29 mouse cellular contexts compared by ENCODE assay signal in the genomic region with DNA sequence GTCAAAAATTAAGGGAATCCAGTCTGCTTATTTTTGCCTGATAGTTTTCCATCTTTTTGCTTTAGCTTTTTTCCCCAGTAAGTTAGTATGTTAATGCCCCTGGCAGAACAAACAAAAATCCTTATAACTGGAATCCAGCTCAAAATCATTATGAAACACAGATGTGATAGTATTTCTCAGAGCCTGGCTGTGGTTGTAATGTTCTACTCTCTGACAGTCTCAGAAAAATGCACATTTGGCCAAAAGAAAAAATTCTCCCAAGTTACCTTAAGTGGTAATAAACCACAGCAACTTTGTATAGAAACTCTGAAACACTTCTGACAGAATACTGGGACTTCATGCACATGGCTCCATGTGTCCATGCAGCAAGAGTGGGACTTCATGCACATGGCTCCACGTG.
DNase-seq lines count a peak whose midpoint lies in the region; ATAC-seq lines count a peak whose summit lies in the region.
"Had no signal": no experiment of that assay in that cellular context is flagged by ENCODE, and none has a peak within 500 bp of the region (broad histone marks: within the 10 kb centered on the region; RNA-seq: fewer than 3 reads in every experiment).

No protein-coding gene starts in this region.

- peak overlapping the region; percentile 81 for H3K27ac ChIP-seq in embryonic facial prominence, embryonic 13.5 days
- H3K27ac ChIP-seq in embryonic facial prominence, embryonic 10.5 days (replicated peaks): no peak overlapping the region
- H3K27ac ChIP-seq in embryonic facial prominence, embryonic 14.5 days (replicated peaks; ENCODE audit: low read depth, low read length): peak overlapping the region; percentile 8
- H3K27ac ChIP-seq: embryonic facial prominence, embryonic 12.5 days; forebrain, embryonic 13.5 days; heart, embryonic 13.5 days; hindbrain, embryonic 14.5 days; hindbrain, postnatal 0 days had no signal

- DNase-seq in embryonic facial prominence, embryonic 10.5 days (ENCODE audit: low spot score): no peak
- peak; percentile 24 for DNase-seq in 3T3-L1 (ENCODE audit: low read depth, low spot score)
- peak; percentile 82 for DNase-seq in embryonic facial prominence, embryonic 14.5 days (ENCODE audit: low spot score)
- DNase-seq in adrenal gland, postnatal 25 days: no peak
- DNase-seq: adrenal gland, adult 8-10 months; adrenal gland, postnatal 36 days; B cell, adult 2 months; cerebellum, adult 18-20 months; cerebellum, adult 9-10 months; cerebellum, postnatal 14 days; gastrocnemius, postnatal 10 days; gastrocnemius, postnatal 36 days; heart, adult 18-20 months; heart, postnatal 14 days; heart, postnatal 4 days; kidney, adult 18-20 months had no signal

- WGBS in embryonic facial prominence, embryonic 13.5 days: 68% methylated on average over 1 of the region's 1 CpGs
- 81% methylated on average over 1 of the region's 1 CpGs for WGBS in embryonic facial prominence, embryonic 10.5 days
- 57% methylated on average over 1 of the region's 1 CpGs for WGBS in embryonic facial prominence, embryonic 14.5 days

- no peaks in the 10 kb centered on the region for H3K36me3 ChIP-seq in embryonic facial prominence, embryonic 13.5 days
- H3K36me3 ChIP-seq in embryonic facial prominence, embryonic 10.5 days (replicated peaks): no peaks in the 10 kb centered on the region
- no peaks in the 10 kb centered on the region for H3K36me3 ChIP-seq in embryonic facial prominence, embryonic 14.5 days (ENCODE audit: control insufficient read depth, insufficient read depth, low read length)
- H3K36me3 ChIP-seq: embryonic facial prominence, embryonic 12.5 days; G1E; heart, embryonic 13.5 days had no signal

- no peak overlapping the region for H3K4me3 ChIP-seq in embryonic facial prominence, embryonic 13.5 days
- no peak overlapping the region for H3K4me3 ChIP-seq in embryonic facial prominence, embryonic 10.5 days
- no peak overlapping the region for H3K4me3 ChIP-seq in embryonic facial prominence, embryonic 14.5 days (ENCODE audit: low read depth, low read length)
- H3K4me3 ChIP-seq: embryonic facial prominence, embryonic 12.5 days; erythroblast, embryonic 14.5 days; forebrain, embryonic 13.5 days; heart, embryonic 13.5 days had no signal

- ATAC-seq in embryonic facial prominence, embryonic 13.5 days (ENCODE audit: insufficient number of reproducible peaks, insufficient read depth, low FRiP score, low TSS enrichment, low read depth): no peak
- no peak for ATAC-seq in embryonic facial prominence, embryonic 14.5 days (ENCODE audit: low read depth)
- no peak for ATAC-seq in granulocyte monocyte progenitor cell, adult 5-6 weeks (replicated peaks; ENCODE audit: poor library complexity, severe bottlenecking)
- ATAC-seq: forebrain, embryonic 13.5 days; forebrain, embryonic 16.5 days; hindbrain, postnatal 0 days; inflammation-experienced regulatory T-cells, adult 6 months; intestine, embryonic 16.5 days had no signal

- no peak overlapping the region for H3K4me2 ChIP-seq in embryonic facial prominence, embryonic 13.5 days
- no peak overlapping the region for H3K4me2 ChIP-seq in embryonic facial prominence, embryonic 14.5 days (ENCODE audit: low read depth, low read length)
- H3K4me2 ChIP-seq: embryonic facial prominence, embryonic 12.5 days; forebrain, embryonic 13.5 days; heart, embryonic 13.5 days; hindbrain, embryonic 14.5 days had no signal

- no peak overlapping the region for H3K9ac ChIP-seq in embryonic facial prominence, embryonic 13.5 days
- H3K9ac ChIP-seq in embryonic facial prominence, embryonic 14.5 days (ENCODE audit: low read depth, low read length): no peak overlapping the region
- H3K9ac ChIP-seq: embryonic facial prominence, embryonic 12.5 days; forebrain, embryonic 13.5 days; heart, embryonic 13.5 days; hindbrain, embryonic 14.5 days had no signal

- no peaks in the 10 kb centered on the region for H3K9me3 ChIP-seq in embryonic facial prominence, embryonic 13.5 days
- H3K9me3 ChIP-seq in embryonic facial prominence, embryonic 10.5 days: no peaks in the 10 kb centered on the region
- no peaks in the 10 kb centered on the region for H3K9me3 ChIP-seq in embryonic facial prominence, embryonic 14.5 days (ENCODE audit: control insufficient read depth, low read length)
- H3K9me3 ChIP-seq: embryonic facial prominence, embryonic 12.5 days; forebrain, embryonic 13.5 days; G1E; heart, embryonic 13.5 days had no signal

- H3K27me3 ChIP-seq in embryonic facial prominence, embryonic 13.5 days: no peaks in the 10 kb centered on the region
- H3K27me3 ChIP-seq in embryonic facial prominence, embryonic 10.5 days (replicated peaks; ENCODE audit: low read depth, poor library complexity, severe bottlenecking): no peaks in the 10 kb centered on the region
- H3K27me3 ChIP-seq in embryonic facial prominence, embryonic 14.5 days (replicated peaks; ENCODE audit: control insufficient read depth, insufficient read depth, low read length): no peaks in the 10 kb centered on the region
- H3K27me3 ChIP-seq: CH12.LX; embryonic facial prominence, embryonic 12.5 days; forebrain, embryonic 13.5 days; heart, embryonic 13.5 days had no signal

- peaks cover 5% of the 10 kb centered on the region for H3K4me1 ChIP-seq in embryonic facial prominence, embryonic 13.5 days
- H3K4me1 ChIP-seq in embryonic facial prominence, embryonic 10.5 days: no peaks in the 10 kb centered on the region
- no peaks in the 10 kb centered on the region; the same call in 1 of the 2 replicates for H3K4me1 ChIP-seq in embryonic facial prominence, embryonic 14.5 days (ENCODE audit: control insufficient read depth, insufficient read depth, low read length)
- H3K4me1 ChIP-seq: embryonic facial prominence, embryonic 12.5 days; forebrain, embryonic 13.5 days; heart, embryonic 13.5 days had no signal

Comparison
In these comparisons a context has a peak if more than half of its experiments do, and no peak if none do; other contexts are left out.
1. DNase-seq: peak in 3T3-L1 (single experiment) and embryonic facial prominence, embryonic 14.5 days (single experiment); none in embryonic facial prominence, embryonic 10.5 days (single experiment) and adrenal gland, postnatal 25 days (single experiment).